Mouse (Mus musculus) liver, embryonic 15.5 days (tissue): Measurements from ENCODE around the gene Nrbp1. TPM values are rescaled to one million over a fixed set of nuclear protein-coding genes. Genes with fewer than 3 reads are reported as not detected.
A peak's percentile ranks its signal among the peaks of the same experiment; 100 is the strongest.

ENCODE experiments used
- ATAC-seq: fragments of 200-750 bp; cut with Nextera tagmentation; 2 replicates; pipeline ENCODE4 v1.8.0; 2017; ENCODE audit warnings: moderate number of reproducible peaks, mild to moderate bottlenecking, moderate library complexity; ENCODE audit not compliant: insufficient read depth
- H3K27ac ChIP-seq: fragments of 300-500 bp; sonication (generic); replicated peaks from 2 replicates; pipeline ENCODE4 v1.5.1; 2015; ENCODE audit warnings: mild to moderate bottlenecking, inconsistent platforms
- H3K27me3 ChIP-seq: fragments of 300-500 bp; sonication (generic); 2 replicates; pipeline ENCODE4 v1.6.1; 2015; ENCODE audit warnings: mild to moderate bottlenecking, inconsistent platforms
- H3K36me3 ChIP-seq: fragments of 300-500 bp; sonication (generic); replicated peaks from 2 replicates; pipeline ENCODE4 v1.6.1; 2015; ENCODE audit warnings: moderate library complexity, mild to moderate bottlenecking, inconsistent platforms
- H3K4me1 ChIP-seq: fragments of 300-500 bp; sonication (generic); replicated peaks from 2 replicates; pipeline ENCODE4 v1.6.1; 2015; ENCODE audit warnings: inconsistent platforms
- H3K4me2 ChIP-seq: fragments of 300-500 bp; sonication (generic); 2 replicates; pipeline ENCODE4 v1.6.1; 2015; ENCODE audit warnings: moderate library complexity, mild to moderate bottlenecking, inconsistent platforms
- H3K4me3 ChIP-seq: fragments of 300-500 bp; sonication (generic); replicated peaks from 2 replicates; pipeline ENCODE4 v1.5.1; 2015; ENCODE audit warnings: mild to moderate bottlenecking, inconsistent platforms
- H3K9ac ChIP-seq: fragments of 300-500 bp; sonication (generic); 2 replicates; pipeline ENCODE4 v1.6.1; 2015; ENCODE audit warnings: moderate library complexity, mild to moderate bottlenecking, inconsistent platforms
- H3K9me3 ChIP-seq: fragments of 300-500 bp; sonication (generic); replicated peaks from 2 replicates; pipeline ENCODE4 v1.6.1; 2016; ENCODE audit warnings: inconsistent platforms
- WGBS: fragments of 180-500 bp; shearing (Covaris S2); methylation state at CpG from one replicate; pipeline ENCODE4 v1.1.7; 2015; ENCODE audit warnings: mixed read lengths; ENCODE audit not compliant: insufficient replicate concordance; 5-methylcytosine and 5-hydroxymethylcytosine counted together
- polyA plus RNA-seq: library from polyadenylated mRNA; unstranded; fragments of >200 nt; fragmentation: Nextera tagmentation; extraction: Ambion mirVana; gene quantifications from 2 replicates; pipeline ENCODE4 v1.2.1, GENCODE M21; 2015

Gene Nrbp1
- polyA plus RNA-seq, 1 experiment from 2014 or later = 47.5 TPM

DNA sequence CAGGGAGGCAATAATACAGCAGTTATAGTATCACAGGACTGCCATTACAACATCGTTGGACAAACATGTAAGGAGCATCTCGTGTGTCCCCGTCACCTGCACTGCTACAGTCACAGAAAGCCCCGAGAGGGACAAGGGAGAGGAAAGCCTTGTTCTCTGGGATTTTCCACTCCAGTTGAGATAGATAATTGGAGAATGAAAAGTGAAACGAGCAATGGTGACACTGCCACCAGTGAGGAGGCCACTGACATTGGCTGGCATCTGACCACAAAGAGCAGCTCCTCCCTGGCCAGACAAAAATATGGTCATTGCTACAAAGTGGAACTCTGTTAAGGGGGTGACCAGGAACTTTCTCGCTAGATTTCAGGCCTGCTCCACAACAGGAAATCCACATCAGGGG is 27.0 kb downstream of the Nrbp1 start:
- 50% methylated on average over 6 of the region's 6 CpGs for WGBS
- H3K4me2 ChIP-seq = no peak overlapping the region
- ATAC-seq = no peak
- no peak overlapping the region for H3K27ac ChIP-seq
- H3K27me3 ChIP-seq = no peaks in the 10 kb centered on the region
- H3K4me3 ChIP-seq = no peak overlapping the region
- no peaks in the 10 kb centered on the region for H3K36me3 ChIP-seq
- H3K9ac ChIP-seq = no peak overlapping the region
- H3K9me3 ChIP-seq = no peaks in the 10 kb centered on the region
- no peaks in the 10 kb centered on the region for H3K4me1 ChIP-seq

DNA sequence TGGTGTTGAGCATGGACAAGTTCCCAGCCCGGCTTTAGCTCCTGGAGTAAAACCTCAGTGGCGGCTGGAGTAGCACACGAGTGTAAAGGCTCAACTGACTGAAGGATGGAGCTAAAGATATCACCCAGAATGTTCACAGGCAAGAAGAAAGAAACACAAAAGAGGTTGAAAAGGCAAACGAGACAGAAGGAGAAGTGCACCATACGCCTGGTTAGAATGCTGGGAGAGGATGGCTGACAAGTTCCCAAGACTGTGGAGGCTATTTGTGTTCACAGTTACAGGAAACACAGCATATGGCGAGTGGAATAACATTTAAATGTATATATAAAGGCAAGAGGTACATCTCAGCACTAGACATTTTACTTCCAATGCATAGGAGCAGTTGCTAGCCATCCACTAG is 32.4 kb downstream of the Nrbp1 start:
- H3K9ac ChIP-seq = no peak overlapping the region
- H3K4me3 ChIP-seq = no peak overlapping the region
- ATAC-seq = no peak
- H3K27me3 ChIP-seq = no peaks in the 10 kb centered on the region
- H3K9me3 ChIP-seq = no peaks in the 10 kb centered on the region
- H3K27ac ChIP-seq = no peak overlapping the region
- WGBS = 60% methylated on average over 6 of the region's 6 CpGs
- no peaks in the 10 kb centered on the region for H3K36me3 ChIP-seq
- no peaks in the 10 kb centered on the region for H3K4me1 ChIP-seq
- no peak overlapping the region for H3K4me2 ChIP-seq

DNA sequence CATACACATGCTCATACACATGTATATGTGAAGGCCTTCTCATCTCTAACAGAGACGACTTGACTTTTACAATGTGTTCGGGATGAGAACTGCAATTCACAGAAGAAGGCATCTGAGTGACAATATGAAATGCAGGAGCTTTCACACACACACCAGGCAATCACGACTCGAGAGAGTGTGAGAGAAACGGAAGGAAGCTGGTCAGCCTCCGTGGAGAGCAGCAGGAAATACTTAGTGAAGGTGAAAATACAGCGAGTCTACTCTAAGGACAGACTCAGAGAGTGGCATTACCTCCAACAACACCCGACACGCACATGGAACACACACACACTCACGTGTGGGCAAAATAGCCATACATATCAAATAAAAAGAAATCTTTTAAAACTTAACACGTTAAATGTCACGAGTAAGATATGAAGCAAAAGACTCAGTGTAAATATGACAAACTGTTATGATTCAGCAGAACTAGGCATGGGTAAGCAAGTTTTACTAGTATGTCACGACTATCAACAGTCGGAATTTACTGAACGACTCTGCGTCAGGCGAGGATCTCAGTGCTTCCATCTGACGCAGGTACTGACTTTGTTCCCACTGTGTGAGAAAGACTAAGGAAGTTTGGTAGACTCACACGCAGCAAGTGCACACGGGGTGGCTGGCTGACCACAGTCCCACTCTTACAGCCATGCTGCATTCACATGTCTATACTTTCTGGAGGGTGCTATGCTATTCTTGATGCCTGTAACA is 38.8 kb downstream of the Nrbp1 start:
- Histone ChIP-seq H3K4me1 (no peaks in the 10 kb centered on the region), H3K4me3 (no peak overlapping the region), H3K9ac (no peak overlapping the region), H3K4me2 (no peak overlapping the region), H3K27ac (no peak overlapping the region), H3K36me3 (0 out of 2 replicates have a peak, but pooled peaks cover 5% of the 10 kb centered on the region), H3K9me3 (no peaks in the 10 kb centered on the region), H3K27me3 (no peaks in the 10 kb centered on the region)
- 53% methylated on average over 20 of the region's 20 CpGs for WGBS
- no peak for ATAC-seq

DNA sequence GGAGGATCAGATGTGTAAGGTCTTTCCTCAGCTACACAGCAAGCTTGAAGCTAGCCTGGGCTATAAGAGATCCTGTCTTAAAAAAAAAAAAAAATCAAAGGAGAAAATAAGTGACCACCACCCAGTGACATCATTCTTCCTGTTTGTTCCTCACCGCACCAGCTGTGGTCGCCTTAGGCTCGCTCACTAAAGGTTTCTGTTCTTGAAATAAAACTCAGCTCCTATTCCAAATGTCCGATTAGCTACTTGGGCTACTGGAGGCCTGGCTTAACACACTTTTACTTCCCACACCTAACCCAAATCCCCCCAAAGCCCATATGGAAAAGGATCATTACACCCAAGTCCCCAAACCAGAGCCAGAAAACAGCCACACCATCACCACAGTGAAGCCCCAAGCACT is 47.6 kb downstream of the Nrbp1 start:
- Histone ChIP-seq H3K36me3 (0 out of 2 replicates have a peak, but pooled peaks cover 7% of the 10 kb centered on the region), H3K4me3 (no peak overlapping the region), H3K4me1 (peaks cover 28% of the 10 kb centered on the region), H3K27me3 (no peaks in the 10 kb centered on the region), H3K27ac (no peak overlapping the region), H3K9me3 (no peaks in the 10 kb centered on the region), H3K9ac (no peak overlapping the region), H3K4me2 (no peak overlapping the region)
- ATAC-seq = no peak
- WGBS = 34% methylated on average over 4 of the region's 4 CpGs

DNA sequence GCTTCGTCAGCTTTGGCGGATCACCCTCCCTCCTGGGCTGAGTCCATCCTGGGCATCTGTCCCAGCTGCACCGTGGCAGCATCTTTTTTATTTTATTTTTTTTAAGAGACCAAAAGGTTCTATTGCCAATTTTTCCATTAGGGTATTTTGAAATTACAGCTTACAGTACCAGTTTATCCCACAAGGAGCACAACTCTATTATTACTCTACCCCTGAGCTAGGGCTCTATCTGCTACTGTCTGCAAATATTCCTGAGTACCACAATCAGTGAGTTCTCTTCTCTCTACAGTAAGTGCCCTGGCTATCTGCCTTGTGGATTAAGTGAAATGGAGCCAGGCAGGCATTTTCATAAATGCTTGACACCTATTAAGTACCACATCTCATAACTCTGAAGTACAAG is 48.0 kb downstream of the Nrbp1 start:
- H3K27ac ChIP-seq = no peak overlapping the region
- H3K4me3 ChIP-seq = no peak overlapping the region
- no peak for ATAC-seq
- H3K4me2 ChIP-seq = no peak overlapping the region
- H3K27me3 ChIP-seq = peaks cover 4% of the 10 kb centered on the region; the same call in 1 of the 2 replicates
- H3K4me1 ChIP-seq = peaks cover 28% of the 10 kb centered on the region
- H3K36me3 ChIP-seq = 0 out of 2 replicates have a peak, but pooled peaks cover 5% of the 10 kb centered on the region
- WGBS = 51% methylated on average over 3 of the region's 3 CpGs
- H3K9me3 ChIP-seq = no peaks in the 10 kb centered on the region
- H3K9ac ChIP-seq = no peak overlapping the region

DNA sequence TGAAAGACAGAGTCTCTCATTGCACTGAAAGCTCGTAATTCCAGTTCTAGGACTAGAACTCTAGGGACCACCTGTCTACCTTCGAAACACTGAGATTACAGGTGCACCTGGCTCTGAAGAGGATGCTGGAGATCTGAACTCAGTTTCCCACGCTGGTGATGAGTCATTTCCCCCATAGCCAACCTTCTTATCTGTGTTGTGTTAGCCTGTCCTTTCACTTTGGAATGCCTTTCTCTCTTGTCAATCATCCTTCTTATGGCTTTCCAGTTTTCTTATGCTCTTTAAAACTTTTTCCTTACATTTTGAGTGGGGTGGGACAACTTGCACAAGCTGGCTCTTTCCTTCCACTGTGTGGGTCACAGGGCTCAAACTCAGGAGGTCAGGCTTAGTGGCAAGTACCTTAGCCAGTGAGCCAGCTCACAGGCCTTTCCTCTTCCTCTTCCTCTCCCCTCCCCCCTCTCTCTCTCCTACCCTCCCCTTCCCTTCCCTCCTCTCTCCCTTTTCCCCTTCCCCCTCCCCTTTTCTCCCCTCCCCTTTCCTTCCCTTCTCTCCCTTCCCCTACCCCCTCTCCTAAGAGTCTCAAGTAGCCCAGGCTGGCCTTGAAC is 49.1 kb downstream of the Nrbp1 start:
- Histone ChIP-seq H3K27me3 (peaks cover 15% of the 10 kb centered on the region), H3K27ac (no peak overlapping the region), H3K4me1 (peaks cover 28% of the 10 kb centered on the region), H3K4me2 (peak overlapping the region; percentile 78), H3K9me3 (no peaks in the 10 kb centered on the region), H3K4me3 (no peak overlapping the region), H3K36me3 (0 out of 2 replicates have a peak, but pooled peaks cover 2% of the 10 kb centered on the region), H3K9ac (no peak overlapping the region)
- ATAC-seq = no peak
- 52% methylated on average over 3 of the region's 3 CpGs for WGBS

DNA sequence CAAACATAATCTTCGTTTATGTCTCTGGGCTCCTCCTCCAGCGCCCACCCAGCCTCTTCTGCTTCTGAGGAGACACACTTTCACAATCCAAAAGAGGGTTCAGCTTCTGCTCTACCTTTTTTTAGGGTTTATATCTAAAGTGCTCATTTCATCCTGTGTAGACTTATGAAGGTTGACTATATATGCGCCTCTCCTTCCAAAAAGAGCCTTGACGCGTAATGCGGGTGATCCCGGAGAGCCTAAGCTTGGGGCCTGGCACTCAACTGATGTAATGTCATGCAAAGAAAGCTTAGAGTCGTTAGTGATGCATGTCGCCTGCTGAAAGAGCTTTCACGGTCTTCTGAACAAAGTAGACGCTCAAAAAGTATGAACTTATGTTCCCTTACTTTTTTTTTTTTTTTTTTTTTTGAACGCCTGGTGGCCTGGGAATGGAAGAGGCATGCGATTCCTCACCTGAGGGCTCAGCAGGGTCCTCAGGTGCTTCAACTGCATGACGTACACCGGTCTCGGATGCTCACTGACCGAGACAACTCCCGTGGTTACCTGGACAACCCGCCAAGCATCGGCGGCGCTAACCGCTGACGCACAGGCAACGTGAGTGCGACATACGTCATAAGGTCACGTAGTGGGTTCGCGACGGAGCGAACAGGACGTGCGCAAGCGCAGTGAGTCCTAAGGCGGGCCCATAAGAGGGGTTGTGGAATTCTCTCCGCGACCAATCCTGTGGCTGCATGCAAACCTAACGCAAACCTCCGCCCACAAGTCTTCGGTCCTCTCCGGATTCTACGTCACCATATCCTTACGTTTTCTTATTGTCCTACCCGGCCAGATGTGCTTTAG is 50.1 kb downstream of the Nrbp1 start, which contains the start of gene Ift172:
Gene Ift172, minus strand, starts transcription at position 596 of the 840 bp plus-strand sequence.
- 0 out of 2 replicates have a peak, but pooled peaks cover 2% of the 10 kb centered on the region for H3K36me3 ChIP-seq
- H3K4me1 ChIP-seq = peaks cover 37% of the 10 kb centered on the region
- H3K27me3 ChIP-seq = peaks cover 25% of the 10 kb centered on the region
- ATAC-seq = peak; percentile 95
- H3K27ac ChIP-seq = peak within 1 kb of the TSS; percentile 83
- no peaks in the 10 kb centered on the region for H3K9me3 ChIP-seq
- peak within 1 kb of the TSS; percentile 61 for H3K9ac ChIP-seq
- peak within 1 kb of the TSS; percentile 70 for H3K4me3 ChIP-seq
- WGBS = 3% methylated on average over 45 of the region's 45 CpGs
- peak within 1 kb of the TSS; percentile 78 for H3K4me2 ChIP-seq

DNA sequence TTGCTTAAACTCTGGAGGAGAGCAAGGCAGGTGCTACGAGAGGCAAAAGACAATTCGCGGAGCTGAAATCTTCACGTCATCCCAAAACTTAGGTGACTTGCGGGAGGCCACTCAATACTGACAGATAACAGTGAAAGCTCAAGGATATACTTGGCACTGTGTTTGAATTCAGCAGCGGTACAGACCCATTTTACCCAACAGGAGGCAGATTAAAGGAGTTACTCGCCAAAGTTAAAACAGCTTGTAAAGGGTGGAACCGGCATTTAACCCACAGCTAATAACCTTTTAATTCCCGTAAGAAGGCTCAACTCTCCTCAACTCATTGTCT is 50.7 kb downstream of the Nrbp1 start:
- ATAC-seq = peak; percentile 59
- Histone ChIP-seq H3K27me3 (peaks cover 31% of the 10 kb centered on the region), H3K4me3 (peak overlapping the region; percentile 70), H3K4me1 (peaks cover 42% of the 10 kb centered on the region), H3K9ac (peak overlapping the region; percentile 61), H3K27ac (peak overlapping the region; percentile 83), H3K9me3 (no peaks in the 10 kb centered on the region), H3K36me3 (0 out of 2 replicates have a peak, but pooled peaks cover 2% of the 10 kb centered on the region), H3K4me2 (peak overlapping the region; percentile 78)
- WGBS = 8% methylated on average over 9 of the region's 9 CpGs

DNA sequence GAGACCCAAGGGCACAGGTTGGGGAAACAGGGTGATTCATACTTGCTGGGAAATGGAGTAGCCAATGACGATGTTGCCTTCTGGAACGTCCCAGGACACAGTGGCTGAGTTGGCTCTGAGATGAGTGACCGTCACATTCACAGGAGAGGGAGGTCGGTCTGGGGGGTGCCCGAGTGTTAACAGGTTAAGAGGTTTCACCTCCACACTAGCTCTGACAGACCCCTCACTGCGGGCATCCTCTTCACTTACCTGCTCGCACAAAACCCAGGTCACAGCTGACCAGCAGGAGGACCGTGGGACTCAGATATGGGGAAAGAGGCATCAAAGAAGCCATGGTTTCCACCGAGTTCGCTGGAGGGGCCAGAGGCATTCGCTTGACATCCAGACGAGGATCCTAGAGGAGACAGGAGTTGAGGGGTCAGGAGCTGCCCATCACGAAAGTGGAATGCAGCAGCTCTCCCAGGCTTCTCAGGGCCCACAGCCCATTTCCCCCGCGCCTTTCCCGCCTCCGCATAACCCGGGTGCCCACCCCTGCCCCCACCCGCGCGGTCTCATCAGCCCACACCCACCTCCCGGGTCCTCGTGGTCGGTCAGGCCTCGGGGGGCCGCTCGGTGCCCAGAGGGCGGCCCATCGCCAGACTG is 54.4 kb downstream of the Nrbp1 start:
- Histone ChIP-seq H3K27me3 (peaks cover 53% of the 10 kb centered on the region), H3K4me1 (peaks cover 36% of the 10 kb centered on the region), H3K9ac (peak overlapping the region; percentile 53), H3K4me2 (peak overlapping the region; percentile 73), H3K36me3 (0 out of 2 replicates have a peak, but pooled peaks cover 2% of the 10 kb centered on the region), H3K9me3 (no peaks in the 10 kb centered on the region), H3K27ac (no peak overlapping the region), H3K4me3 (peak overlapping the region; percentile 56)
- ATAC-seq = no peak
- WGBS = 11% methylated on average over 29 of the region's 29 CpGs

DNA sequence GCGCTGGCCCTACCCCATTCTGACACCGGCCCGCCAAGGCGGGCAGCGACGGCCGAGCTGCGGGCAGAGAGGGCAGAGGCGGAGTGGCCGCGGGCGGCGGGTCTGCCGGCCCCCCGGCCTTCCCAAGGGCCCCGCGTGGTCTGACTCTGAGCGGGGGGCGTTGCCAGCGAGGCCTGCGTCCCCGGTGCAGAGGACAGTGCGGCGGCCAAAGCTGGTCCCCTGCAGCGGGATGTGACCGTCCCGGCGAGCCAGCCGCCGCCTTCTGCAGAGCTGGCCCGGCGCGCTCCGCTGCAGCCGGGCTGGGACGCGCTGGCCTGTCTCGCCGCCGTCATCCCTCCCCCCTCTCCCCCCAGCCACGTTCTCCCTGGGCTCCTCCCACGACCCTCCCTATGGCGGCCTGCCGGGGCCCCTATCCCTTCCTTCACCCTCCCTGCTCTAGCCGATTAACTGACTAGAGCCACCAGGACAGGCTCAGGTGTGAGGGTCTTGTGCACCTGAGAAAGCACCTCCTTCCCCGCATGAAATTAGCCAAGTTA is 55.0 kb downstream of the Nrbp1 start, which contains the start of gene Fndc4:
Gene Fndc4, minus strand, starts transcription at position 475 of the 536 bp plus-strand sequence.
- Histone ChIP-seq H3K27ac (no peak within 1 kb of the TSS), H3K9ac (peak within 1 kb of the TSS; percentile 53), H3K9me3 (no peaks in the 10 kb centered on the region), H3K4me3 (peak within 1 kb of the TSS; percentile 56), H3K27me3 (peaks cover 55% of the 10 kb centered on the region), H3K4me1 (peaks cover 30% of the 10 kb centered on the region), H3K36me3 (0 out of 2 replicates have a peak, but pooled peaks cover 2% of the 10 kb centered on the region), H3K4me2 (peak within 1 kb of the TSS; percentile 73)
- ATAC-seq = no peak
- under 1% methylated on average over 46 of the region's 46 CpGs for WGBS
